Mouse (Mus musculus) hindbrain, embryonic 13.5 days (tissue): ENCODE results near the gene Lef1. TPM values are rescaled to one million over a fixed set of nuclear protein-coding genes. Genes with fewer than 3 reads are reported as not detected.

Source experiments
- ATAC-seq: fragments of 200-750 bp; cut with Nextera tagmentation; 2 replicates; pipeline ENCODE4 v1.8.0; 2017; ENCODE audit warnings: moderate TSS enrichment; ENCODE audit not compliant: low FRiP score
- H3K27ac ChIP-seq: fragments of 300-500 bp; sonication (generic); 2 replicates; pipeline ENCODE4 v1.5.1; 2015; ENCODE audit warnings: inconsistent platforms, mild to moderate bottlenecking, moderate library complexity
- H3K27me3 ChIP-seq: fragments of 300-500 bp; sonication (generic); 2 replicates; pipeline ENCODE4 v1.6.1; 2015; ENCODE audit warnings: mild to moderate bottlenecking, inconsistent platforms
- H3K36me3 ChIP-seq: fragments of 300-500 bp; sonication (generic); 2 replicates; pipeline ENCODE4 v1.6.1; 2015; ENCODE audit warnings: mild to moderate bottlenecking, inconsistent platforms
- H3K4me1 ChIP-seq: fragments of 300-500 bp; sonication (generic); replicated peaks from 2 replicates; pipeline ENCODE4 v1.6.1; 2015; ENCODE audit warnings: inconsistent platforms
- H3K4me2 ChIP-seq: fragments of 300-500 bp; sonication (generic); 2 replicates; pipeline ENCODE4 v1.6.1; 2015; ENCODE audit warnings: inconsistent platforms, mild to moderate bottlenecking, moderate library complexity
- H3K4me3 ChIP-seq: fragments of 300-500 bp; sonication (generic); 2 replicates; pipeline ENCODE4 v1.5.1; 2015; ENCODE audit warnings: mild to moderate bottlenecking, inconsistent platforms
- H3K9ac ChIP-seq: fragments of 300-500 bp; sonication (generic); 2 replicates; pipeline ENCODE4 v1.6.1; 2015; ENCODE audit warnings: mild to moderate bottlenecking, inconsistent platforms
- H3K9me3 ChIP-seq: fragments of 300-500 bp; sonication (generic); 2 replicates; pipeline ENCODE4 v1.6.1; 2016; ENCODE audit warnings: inconsistent platforms
- WGBS: fragments of 180-500 bp; shearing (Covaris S2); methylation state at CpG from one replicate; pipeline ENCODE4 v1.1.7; 2015; 5-methylcytosine and 5-hydroxymethylcytosine counted together
- polyA plus RNA-seq: library from polyadenylated mRNA; unstranded; fragments of >200 nt; fragmentation: Nextera tagmentation; extraction: Ambion mirVana; gene quantifications from 2 replicates; pipeline ENCODE4 v1.2.1, GENCODE M21; 2015

Lef1 gene
- polyA plus RNA-seq, 1 experiment from 2014 or later, result 13.5 TPM

DNA sequence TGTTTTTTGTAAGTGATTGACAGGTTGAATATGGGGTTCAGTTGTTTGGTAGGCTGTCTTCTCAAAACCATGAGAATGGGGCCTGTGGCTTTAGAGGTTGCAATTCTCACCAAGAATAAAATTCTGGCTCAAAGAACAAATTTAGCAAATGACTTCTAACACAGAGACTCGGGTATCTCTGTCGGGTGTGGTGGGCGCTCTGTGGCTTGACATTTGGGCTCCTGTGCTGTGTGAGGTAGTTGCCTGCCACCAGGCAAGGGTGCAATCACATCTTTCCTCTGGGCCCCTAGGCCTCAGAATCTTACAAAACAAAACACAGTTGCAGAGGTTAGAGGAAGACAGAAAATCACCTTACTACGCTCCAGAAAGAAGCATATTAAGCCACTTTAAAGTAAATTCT, 43.6 kb downstream of the Lef1 start:
- no peaks in the 10 kb centered on the region for H3K9me3 ChIP-seq
- 90% methylated on average over 4 of the region's 4 CpGs for WGBS

DNA sequence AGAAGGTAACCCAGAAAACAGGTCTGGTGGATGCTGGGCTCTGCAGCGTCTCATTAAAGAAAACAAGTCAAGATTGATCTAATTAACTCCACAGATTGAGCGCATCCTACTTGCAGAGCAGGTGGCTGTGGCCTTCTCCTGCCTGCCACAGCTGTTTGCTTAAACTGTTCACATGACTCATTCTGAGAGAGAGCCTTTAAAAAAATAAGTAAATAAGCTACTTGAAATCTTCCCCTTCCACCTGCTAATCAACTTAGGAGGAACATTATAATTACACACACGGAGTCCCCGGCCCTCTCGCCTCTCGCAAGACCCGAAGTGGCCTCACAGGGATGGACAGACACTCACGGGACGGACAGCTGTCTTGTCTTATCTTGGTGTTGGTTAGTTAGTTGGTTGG, 44.3 kb downstream of the Lef1 start:
- no peak overlapping the region for H3K9ac ChIP-seq
- H3K9me3 ChIP-seq, result no peaks in the 10 kb centered on the region
- WGBS, result 89% methylated on average over 9 of the region's 9 CpGs
- H3K4me2 ChIP-seq, result no peak overlapping the region
- H3K4me1 ChIP-seq, result peaks cover 19% of the 10 kb centered on the region
- no peaks in the 10 kb centered on the region for H3K36me3 ChIP-seq
- H3K27me3 ChIP-seq, result 0 out of 2 replicates have a peak, but pooled peaks cover 3% of the 10 kb centered on the region
- no peak for ATAC-seq
- no peak overlapping the region for H3K4me3 ChIP-seq
- no peak overlapping the region for H3K27ac ChIP-seq

More for the DNA sequence above, 43.6 kb downstream of the Lef1 start:
- H3K27me3 ChIP-seq, result 0 out of 2 replicates have a peak, but pooled peaks cover 3% of the 10 kb centered on the region
- no peak overlapping the region for H3K4me2 ChIP-seq
- no peak overlapping the region for H3K9ac ChIP-seq
- ATAC-seq, result no peak
- H3K27ac ChIP-seq, result no peak overlapping the region
- H3K4me1 ChIP-seq, result peaks cover 19% of the 10 kb centered on the region
- no peaks in the 10 kb centered on the region for H3K36me3 ChIP-seq
- no peak overlapping the region for H3K4me3 ChIP-seq

DNA sequence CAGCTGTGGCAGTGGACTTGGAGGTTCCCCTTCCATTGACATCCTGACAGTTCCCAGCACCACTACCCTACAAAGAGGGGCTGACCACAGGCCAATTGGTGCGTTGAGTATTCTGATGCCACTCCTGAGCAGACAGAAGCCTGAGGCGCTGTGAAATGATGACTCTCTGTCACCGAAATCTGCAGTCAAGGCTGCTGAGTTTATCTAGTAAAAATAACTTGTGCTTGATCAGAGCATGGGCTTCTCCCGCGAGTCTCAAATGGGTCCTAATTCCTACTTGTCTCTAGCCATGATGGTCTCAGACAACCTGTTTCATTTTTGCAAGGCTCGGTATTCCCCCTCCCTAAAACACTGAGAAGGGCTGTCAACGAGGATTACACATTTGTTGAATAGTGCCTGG, 44.8 kb downstream of the Lef1 start:
- 87% methylated on average over 7 of the region's 7 CpGs for WGBS
- peaks cover 22% of the 10 kb centered on the region for H3K4me1 ChIP-seq
- no peaks in the 10 kb centered on the region for H3K36me3 ChIP-seq
- H3K27ac ChIP-seq, result no peak overlapping the region
- no peak overlapping the region for H3K9ac ChIP-seq
- no peaks in the 10 kb centered on the region for H3K9me3 ChIP-seq
- 0 out of 2 replicates have a peak, but pooled peaks cover 3% of the 10 kb centered on the region for H3K27me3 ChIP-seq
- H3K4me2 ChIP-seq, result no peak overlapping the region
- no peak overlapping the region for H3K4me3 ChIP-seq
- no peak for ATAC-seq

DNA sequence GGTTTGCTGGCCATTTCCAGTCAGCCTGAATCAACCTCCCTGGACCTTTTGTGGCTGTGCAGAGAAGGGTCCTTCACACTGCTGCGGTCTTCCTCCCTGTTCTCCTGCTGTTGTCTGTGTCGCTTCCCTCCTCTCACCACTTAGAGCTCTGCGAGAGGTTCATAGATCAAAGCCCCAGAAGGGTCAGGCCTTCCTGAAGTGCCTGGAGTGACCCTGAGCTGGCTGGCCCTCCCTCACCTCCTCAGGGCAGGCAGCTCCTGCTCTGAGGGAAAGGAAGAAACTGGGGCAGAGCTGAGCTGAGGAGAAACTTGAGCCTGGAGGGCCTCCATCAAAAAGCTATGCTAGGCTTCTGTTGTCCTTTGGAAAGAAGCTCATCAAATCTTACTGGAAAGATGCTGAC, 45.4 kb downstream of the Lef1 start:
- Histone ChIP-seq H3K9ac (no peak overlapping the region), H3K4me1 (peaks cover 26% of the 10 kb centered on the region), H3K4me3 (no peak overlapping the region), H3K4me2 (no peak overlapping the region), H3K27me3 (0 out of 2 replicates have a peak, but pooled peaks cover 3% of the 10 kb centered on the region), H3K9me3 (no peaks in the 10 kb centered on the region), H3K36me3 (no peaks in the 10 kb centered on the region), H3K27ac (no peak overlapping the region)
- 17% methylated on average over 3 of the region's 3 CpGs for WGBS
- ATAC-seq, result no peak

DNA sequence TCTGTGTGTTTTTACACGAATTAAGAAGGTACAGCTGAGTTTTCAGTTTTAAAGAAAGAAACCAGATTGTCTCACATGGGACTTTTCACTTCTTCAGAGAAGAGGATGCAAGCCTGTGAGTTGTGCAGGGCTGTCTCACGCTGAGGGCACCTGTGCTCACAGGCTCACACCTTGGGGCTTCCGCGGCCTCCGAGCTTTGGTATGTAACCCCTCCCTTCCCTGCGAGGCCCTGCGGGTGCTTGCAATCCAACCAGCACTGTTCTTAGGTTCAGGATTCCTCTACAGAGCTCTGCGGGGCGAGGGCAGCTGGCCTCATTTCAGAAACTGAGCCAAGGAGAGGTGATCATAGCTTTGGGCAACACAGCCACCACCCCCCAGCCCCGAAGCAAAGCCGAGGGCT, 46.1 kb downstream of the Lef1 start:
- peaks cover 30% of the 10 kb centered on the region for H3K4me1 ChIP-seq
- WGBS, result 48% methylated on average over 11 of the region's 11 CpGs
- H3K27ac ChIP-seq, result no peak overlapping the region
- 0 out of 2 replicates have a peak, but pooled peaks cover 3% of the 10 kb centered on the region for H3K27me3 ChIP-seq
- no peak overlapping the region for H3K4me2 ChIP-seq
- no peaks in the 10 kb centered on the region for H3K36me3 ChIP-seq
- no peaks in the 10 kb centered on the region for H3K9me3 ChIP-seq
- no peak overlapping the region for H3K4me3 ChIP-seq
- no peak for ATAC-seq
- no peak overlapping the region for H3K9ac ChIP-seq

DNA sequence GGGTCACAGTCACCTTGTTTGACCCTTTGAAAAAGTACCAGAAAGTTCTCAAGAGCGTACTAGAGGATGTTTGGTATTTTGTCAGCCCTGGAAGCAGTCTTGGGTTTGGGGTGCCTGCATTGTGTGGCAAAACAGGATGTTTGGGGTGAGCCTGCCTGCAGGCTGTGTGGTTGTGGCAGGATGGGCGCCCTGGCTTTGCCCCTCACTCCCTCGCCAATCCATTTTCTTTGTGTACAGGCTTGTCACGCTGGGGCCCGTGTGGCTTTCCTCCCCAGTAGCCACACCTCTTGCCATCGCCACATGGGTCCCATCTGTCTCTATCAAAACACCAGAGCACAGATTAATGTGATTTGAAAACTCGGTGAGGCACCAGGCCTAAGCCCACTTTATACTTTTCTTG, 47.2 kb downstream of the Lef1 start:
- Histone ChIP-seq H3K36me3 (no peaks in the 10 kb centered on the region), H3K27ac (no peak overlapping the region), H3K4me3 (no peak overlapping the region), H3K4me2 (no peak overlapping the region), H3K4me1 (peaks cover 30% of the 10 kb centered on the region), H3K9ac (no peak overlapping the region), H3K9me3 (no peaks in the 10 kb centered on the region), H3K27me3 (0 out of 2 replicates have a peak, but pooled peaks cover 3% of the 10 kb centered on the region)
- ATAC-seq, result no peak
- WGBS, result 37% methylated on average over 7 of the region's 7 CpGs

DNA sequence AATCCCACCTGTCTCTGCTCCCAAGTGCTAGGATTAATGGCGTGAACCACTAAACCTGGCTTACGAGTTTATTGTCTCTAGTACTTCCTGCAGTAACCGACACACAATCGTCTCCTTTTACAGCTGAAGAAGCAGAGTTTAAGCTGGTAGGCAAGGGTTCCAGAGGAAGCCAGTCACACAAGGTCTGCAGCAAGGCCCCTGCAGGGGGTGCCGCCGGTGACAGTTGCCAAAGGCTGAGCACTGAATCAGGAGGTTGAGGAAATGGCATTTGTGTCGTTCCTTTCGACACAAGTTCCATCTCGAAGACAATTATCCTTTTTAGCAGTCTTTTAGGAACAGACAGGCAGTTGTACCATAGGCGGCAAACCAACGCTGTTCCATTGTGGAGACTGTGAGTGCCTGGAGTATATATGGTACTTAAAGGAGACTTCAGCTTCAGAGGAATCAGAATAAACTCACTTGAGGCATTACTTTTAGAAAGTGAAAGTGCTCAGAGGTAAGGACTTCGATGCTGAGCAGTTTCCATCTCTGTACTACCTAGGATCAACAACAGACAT, 49.0 kb downstream of the Lef1 start:
- no peak overlapping the region for H3K9ac ChIP-seq
- no peaks in the 10 kb centered on the region for H3K36me3 ChIP-seq
- no peak overlapping the region for H3K27ac ChIP-seq
- H3K27me3 ChIP-seq, result 0 out of 2 replicates have a peak, but pooled peaks cover 3% of the 10 kb centered on the region
- ATAC-seq, result no peak
- no peaks in the 10 kb centered on the region for H3K9me3 ChIP-seq
- H3K4me3 ChIP-seq, result no peak overlapping the region
- 51% methylated on average over 12 of the region's 12 CpGs for WGBS
- no peak overlapping the region for H3K4me2 ChIP-seq
- H3K4me1 ChIP-seq, result peaks cover 30% of the 10 kb centered on the region

DNA sequence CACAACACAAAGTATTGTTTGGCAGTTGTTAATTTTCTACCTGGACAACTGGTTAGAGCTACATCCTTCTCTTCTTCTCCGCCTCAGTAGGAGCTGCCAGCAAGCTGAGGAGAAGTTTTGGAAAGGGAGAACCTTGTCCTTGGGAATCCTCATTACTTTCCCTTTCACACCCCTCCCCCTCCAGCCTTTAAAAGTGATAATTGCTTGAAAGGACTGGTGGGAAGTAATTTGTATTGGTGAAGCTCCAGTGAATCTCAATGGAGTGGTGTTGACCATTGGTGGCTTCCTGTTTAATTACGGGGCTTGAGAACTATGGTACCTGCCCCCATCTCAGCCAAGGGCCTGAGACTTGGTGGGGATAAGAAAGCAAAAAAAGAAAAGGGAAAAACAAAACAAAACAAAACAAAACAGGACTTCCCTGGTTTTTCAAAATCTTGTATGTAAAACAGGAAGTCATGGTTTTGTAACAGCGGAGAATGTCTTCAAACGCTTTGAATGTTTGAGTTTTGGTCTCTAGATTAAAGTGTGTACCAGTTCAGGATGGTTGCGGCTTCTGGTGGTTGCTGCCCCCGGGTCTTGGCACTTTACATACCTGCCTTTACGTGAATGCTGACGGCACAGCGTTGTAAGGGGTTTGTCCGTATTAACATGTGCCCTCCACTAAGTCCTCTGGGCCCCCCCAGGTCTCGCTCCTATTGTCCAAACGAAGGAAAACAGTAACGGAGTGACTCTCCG, 49.8 kb downstream of the Lef1 start:
- no peak for ATAC-seq
- 71% methylated on average over 14 of the region's 14 CpGs for WGBS
- Histone ChIP-seq H3K27ac (no peak overlapping the region), H3K9ac (no peak overlapping the region), H3K4me2 (no peak overlapping the region), H3K27me3 (0 out of 2 replicates have a peak, but pooled peaks cover 3% of the 10 kb centered on the region), H3K36me3 (no peaks in the 10 kb centered on the region), H3K4me1 (peaks cover 30% of the 10 kb centered on the region), H3K4me3 (no peak overlapping the region), H3K9me3 (no peaks in the 10 kb centered on the region)

DNA sequence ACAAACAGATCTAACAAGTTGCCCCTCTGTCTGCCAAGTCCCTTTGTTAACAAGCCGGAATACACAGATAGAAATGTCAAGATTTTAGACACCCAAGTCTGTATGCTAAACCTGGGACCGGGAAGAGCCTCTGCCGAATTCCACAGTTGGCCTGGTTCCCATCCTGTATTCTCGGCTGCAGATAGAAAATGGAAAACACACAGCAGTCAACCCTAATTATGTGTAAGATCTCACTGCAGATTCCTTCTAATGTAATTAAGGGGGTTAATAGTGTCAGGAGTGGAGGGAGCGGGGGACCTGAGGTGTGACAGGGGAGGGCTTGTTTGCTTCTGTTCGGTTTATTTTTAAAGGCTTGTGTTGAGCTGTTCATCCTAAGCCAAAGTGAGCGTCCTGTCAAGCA, 50.6 kb downstream of the Lef1 start:
- no peaks in the 10 kb centered on the region for H3K9me3 ChIP-seq
- H3K36me3 ChIP-seq, result no peaks in the 10 kb centered on the region
- no peak overlapping the region for H3K27ac ChIP-seq
- no peaks in the 10 kb centered on the region for H3K27me3 ChIP-seq
- H3K9ac ChIP-seq, result no peak overlapping the region
- H3K4me2 ChIP-seq, result no peak overlapping the region
- H3K4me3 ChIP-seq, result no peak overlapping the region
- 71% methylated on average over 7 of the region's 7 CpGs for WGBS
- peaks cover 25% of the 10 kb centered on the region for H3K4me1 ChIP-seq
- no peak for ATAC-seq

DNA sequence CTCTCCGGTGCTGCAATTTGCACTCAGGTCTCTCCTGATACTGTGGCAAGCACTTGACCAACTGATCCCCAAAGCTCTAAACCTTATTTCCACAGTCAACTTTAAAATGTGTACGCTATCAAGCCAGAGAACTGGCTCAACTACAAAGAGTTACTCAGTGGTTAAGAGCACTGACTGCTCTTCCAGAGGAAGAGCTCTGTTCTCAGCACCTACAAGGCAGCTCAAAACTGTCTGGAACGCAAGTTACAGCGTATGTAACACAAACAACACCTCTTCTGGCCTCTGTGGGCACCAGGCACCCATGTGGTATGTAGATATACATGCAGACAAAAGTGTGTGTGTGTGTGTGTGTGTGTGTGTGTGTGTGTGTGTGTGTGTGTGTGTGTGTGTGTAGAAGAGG, 57.5 kb downstream of the Lef1 start:
- WGBS, result 98% methylated on average over 4 of the region's 4 CpGs
- no peak for ATAC-seq
- H3K4me2 ChIP-seq, result no peak overlapping the region
- no peaks in the 10 kb centered on the region for H3K36me3 ChIP-seq
- no peaks in the 10 kb centered on the region for H3K9me3 ChIP-seq
- H3K27ac ChIP-seq, result no peak overlapping the region
- H3K9ac ChIP-seq, result no peak overlapping the region
- no peaks in the 10 kb centered on the region for H3K27me3 ChIP-seq
- no peak overlapping the region for H3K4me3 ChIP-seq
- 0 out of 2 replicates have a peak, but pooled peaks cover 3% of the 10 kb centered on the region for H3K4me1 ChIP-seq

DNA sequence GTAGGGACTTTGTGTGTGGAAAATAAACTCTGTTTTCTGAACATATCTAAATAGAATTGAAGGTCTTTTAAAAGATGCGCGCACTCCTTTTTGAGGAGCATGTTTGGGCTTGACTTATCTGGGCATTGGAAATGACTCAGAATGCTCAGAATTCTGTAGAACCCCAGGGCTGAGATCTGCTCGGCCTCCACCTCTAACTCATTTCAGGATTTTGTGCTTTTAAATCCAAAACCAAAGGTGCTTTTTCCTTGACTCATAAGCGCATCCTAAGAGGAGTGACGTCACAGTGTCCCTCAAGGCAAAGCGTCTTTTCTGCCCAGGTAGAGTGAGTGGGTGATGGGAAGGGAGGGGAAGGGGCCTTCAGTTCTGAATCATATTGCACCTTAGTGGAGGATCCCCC, 58.9 kb downstream of the Lef1 start:
- no peak overlapping the region for H3K27ac ChIP-seq
- no peak overlapping the region for H3K9ac ChIP-seq
- H3K9me3 ChIP-seq, result no peaks in the 10 kb centered on the region
- WGBS, result 95% methylated on average over 6 of the region's 6 CpGs
- H3K27me3 ChIP-seq, result no peaks in the 10 kb centered on the region
- H3K4me3 ChIP-seq, result no peak overlapping the region
- no peaks in the 10 kb centered on the region for H3K36me3 ChIP-seq
- no peak for ATAC-seq
- H3K4me1 ChIP-seq, result 0 out of 2 replicates have a peak, but pooled peaks cover 3% of the 10 kb centered on the region
- no peak overlapping the region for H3K4me2 ChIP-seq

DNA sequence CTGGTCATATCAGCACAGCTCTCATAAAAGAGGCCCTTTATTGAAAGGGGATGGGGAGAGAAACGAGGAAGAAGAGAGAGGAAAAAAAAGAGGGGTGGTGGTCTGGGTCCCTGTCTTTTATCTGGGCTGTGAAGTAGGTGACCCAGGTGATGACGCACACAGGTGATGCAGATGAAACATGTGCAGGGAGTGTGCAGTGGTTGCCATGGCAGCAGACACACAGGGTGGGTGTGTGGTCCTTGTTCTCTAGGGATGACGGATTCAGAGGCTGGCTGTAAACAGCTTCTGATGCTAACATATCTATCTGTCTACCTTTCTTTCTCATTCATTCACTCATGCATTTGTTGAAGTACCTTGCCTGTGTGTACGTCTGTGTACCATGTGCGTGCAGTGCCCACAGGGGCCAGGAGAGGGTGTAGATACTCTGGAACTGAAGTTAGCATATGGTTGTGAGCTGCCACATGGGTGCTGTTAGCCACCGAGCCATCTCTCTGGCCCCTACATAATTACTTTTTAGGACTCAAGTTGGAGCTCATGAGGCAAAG, 59.9 kb downstream of the Lef1 start:
- Histone ChIP-seq H3K36me3 (no peaks in the 10 kb centered on the region), H3K27me3 (no peaks in the 10 kb centered on the region), H3K27ac (no peak overlapping the region), H3K9me3 (no peaks in the 10 kb centered on the region), H3K4me2 (no peak overlapping the region), H3K9ac (no peak overlapping the region), H3K4me1 (0 out of 2 replicates have a peak, but pooled peaks cover 3% of the 10 kb centered on the region), H3K4me3 (no peak overlapping the region)
- WGBS, result 90% methylated on average over 6 of the region's 6 CpGs
- no peak for ATAC-seq
